Mouse (Mus musculus): Measurements from ENCODE around the gene Myo1a.

DNA sequence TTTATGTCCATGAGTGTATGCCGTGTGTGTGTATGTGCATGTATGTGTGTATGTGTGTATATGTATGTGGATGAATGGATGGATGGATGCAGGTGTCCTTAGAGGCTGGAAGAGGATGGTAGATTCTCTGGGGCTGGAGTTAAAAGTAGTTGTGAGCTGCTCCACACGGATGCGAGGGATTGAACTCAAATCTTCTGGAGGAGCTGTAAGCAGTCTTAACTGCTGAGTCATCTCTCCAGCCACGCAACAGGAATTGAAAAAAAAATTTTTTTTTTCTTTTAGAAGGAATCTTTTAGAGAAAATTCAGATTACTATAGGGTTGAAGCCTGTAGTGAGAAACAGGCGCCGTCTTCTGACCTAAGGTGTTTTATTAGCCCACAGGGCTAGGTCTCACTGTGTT is 22.1 kb upstream of the Myo1a start:
- TF ChIP-seq CTCF (IDR thresholded peaks at IDR 0.05; ENCODE audit: extremely low read depth, insufficient read depth, insufficient read length, insufficient replicate concordance) (no peak), POLR2A (IDR thresholded peaks at IDR 0.05; ENCODE audit: low read depth, low read length) (no peak)
